In genomic region chr15:88802348-88802747, GRCm38 (mm10) we compare ENCODE assay signal across 28 mouse cellular contexts. TPM values are rescaled to one million over a fixed set of nuclear protein-coding genes. Genes with fewer than 3 reads are reported as not detected.
A peak's percentile ranks its signal among the peaks of the same experiment; 100 is the strongest.
DNase-seq lines count a peak whose midpoint lies in the region; ATAC-seq and TF ChIP-seq lines count a peak whose summit lies in the region.
"Had no signal": no experiment of that assay in that cellular context is flagged by ENCODE, and none has a peak within 500 bp of the region (broad histone marks: within the 10 kb centered on the region; RNA-seq: fewer than 3 reads in every experiment).

No protein-coding gene starts in this region.

- no peaks in the 10 kb centered on the region for H3K4me1 ChIP-seq in liver, embryonic 11.5 days (replicated peaks; ENCODE audit: control insufficient read depth, insufficient read depth, low read length)
- H3K4me1 ChIP-seq in liver, postnatal 0 days (ENCODE audit: insufficient read depth): no peaks in the 10 kb centered on the region
- no peaks in the 10 kb centered on the region for H3K4me1 ChIP-seq in intestine, embryonic 16.5 days (ENCODE audit: control insufficient read depth, insufficient read depth, low read length)
- H3K4me1 ChIP-seq: embryonic facial prominence, embryonic 13.5 days; forebrain, embryonic 10.5 days; forebrain, embryonic 15.5 days; hindbrain, embryonic 10.5 days; kidney, embryonic 15.5 days; limb, embryonic 13.5 days; lung, embryonic 15.5 days; midbrain, embryonic 15.5 days; neural tube, embryonic 12.5 days had no signal

- no peaks in the 10 kb centered on the region for H3K27me3 ChIP-seq in liver, embryonic 11.5 days (replicated peaks; ENCODE audit: control insufficient read depth, insufficient read depth, low read length)
- no peaks in the 10 kb centered on the region for H3K27me3 ChIP-seq in liver, postnatal 0 days (ENCODE audit: insufficient read depth, low read length)
- no peaks in the 10 kb centered on the region for H3K27me3 ChIP-seq in intestine, embryonic 16.5 days (replicated peaks; ENCODE audit: control insufficient read depth, insufficient read depth, low read length)
- H3K27me3 ChIP-seq: embryonic facial prominence, embryonic 13.5 days; forebrain, embryonic 15.5 days; kidney, embryonic 15.5 days; limb, embryonic 13.5 days; liver, embryonic 15.5 days; lung, embryonic 15.5 days; midbrain, embryonic 15.5 days; neural tube, embryonic 12.5 days had no signal

- H3K9me3 ChIP-seq in liver, embryonic 11.5 days (ENCODE audit: control insufficient read depth, low read length): no peaks in the 10 kb centered on the region
- no peaks in the 10 kb centered on the region for H3K9me3 ChIP-seq in liver, postnatal 0 days (ENCODE audit: low read length)
- H3K9me3 ChIP-seq in intestine, embryonic 16.5 days (ENCODE audit: control insufficient read depth, low read length): no peaks in the 10 kb centered on the region
- H3K9me3 ChIP-seq: embryonic facial prominence, embryonic 13.5 days; forebrain, embryonic 10.5 days; forebrain, embryonic 15.5 days; hindbrain, embryonic 10.5 days; kidney, embryonic 15.5 days; limb, embryonic 13.5 days; liver, embryonic 15.5 days; lung, embryonic 15.5 days; midbrain, embryonic 15.5 days; neural tube, embryonic 12.5 days had no signal

- no peak for TF ChIP-seq EP300 in liver, postnatal 0 days (IDR thresholded peaks at IDR 0.05; ENCODE audit: low read depth)

- TF ChIP-seq CTCF in liver, postnatal 0 days (IDR thresholded peaks at IDR 0.05; ENCODE audit: low read depth): no peak
- TF ChIP-seq CTCF in layer of hippocampus, adult 2 months (conservative IDR thresholded peaks at IDR 0.05): no peak

- ATAC-seq in liver, embryonic 11.5 days (replicated peaks; ENCODE audit: low FRiP score): 0 out of 2 replicates have a peak, but pooled peaks have one; percentile 25
- ATAC-seq in liver, postnatal 0 days: no peak
- ATAC-seq in intestine, embryonic 16.5 days: 0 out of 2 replicates have a peak, but pooled peaks have one; percentile 13
- no peak for ATAC-seq in frontal cortex, adult (ENCODE audit: low TSS enrichment)
- ATAC-seq: CD4-positive, CD25-positive, alpha-beta regulatory T cell, adult 4 months; forebrain, embryonic 15.5 days; hindbrain, postnatal 0 days; midbrain, embryonic 15.5 days had no signal

- 83% methylated on average over 6 of the region's 6 CpGs for WGBS in liver, embryonic 11.5 days
- 77% methylated on average over 6 of the region's 6 CpGs for WGBS in liver, postnatal 0 days (ENCODE audit: insufficient replicate concordance)
- WGBS in intestine, embryonic 16.5 days: 88% methylated on average over 6 of the region's 6 CpGs

- no peak overlapping the region for H3K4me2 ChIP-seq in liver, embryonic 11.5 days
- no peak overlapping the region for H3K4me2 ChIP-seq in liver, postnatal 0 days (ENCODE audit: low read depth, low read length)
- H3K4me2 ChIP-seq in intestine, embryonic 16.5 days (ENCODE audit: low read depth, low read length): no peak overlapping the region
- H3K4me2 ChIP-seq: embryonic facial prominence, embryonic 13.5 days; forebrain, embryonic 15.5 days; kidney, embryonic 15.5 days; limb, embryonic 13.5 days; liver, embryonic 15.5 days; lung, embryonic 15.5 days; midbrain, embryonic 15.5 days; neural tube, embryonic 12.5 days had no signal

- H3K4me3 ChIP-seq in liver, embryonic 11.5 days (ENCODE audit: low read depth, low read length): no peak overlapping the region
- no peak overlapping the region for H3K4me3 ChIP-seq in liver, postnatal 0 days (ENCODE audit: low read depth, low read length)
- H3K4me3 ChIP-seq in intestine, embryonic 16.5 days (ENCODE audit: low read length): no peak overlapping the region
- no peak overlapping the region for H3K4me3 ChIP-seq in layer of hippocampus, adult 2 months
- H3K4me3 ChIP-seq: embryonic facial prominence, embryonic 13.5 days; forebrain, embryonic 10.5 days; forebrain, embryonic 15.5 days; heart, adult 2 months; hindbrain, embryonic 10.5 days; kidney, embryonic 15.5 days; limb, embryonic 13.5 days; liver, embryonic 15.5 days; lung, embryonic 15.5 days; midbrain, embryonic 15.5 days; neural tube, embryonic 12.5 days had no signal

- no peak for DNase-seq in liver, embryonic 11.5 days (ENCODE audit: low spot score)
- no peak for DNase-seq in liver, postnatal 0 days
- peak; percentile 44 for DNase-seq in MEL-GATA-1-ER (ENCODE audit: extremely low read depth, low read depth)
- peak; percentile 37 for DNase-seq in retina, postnatal 1 day
- no peak for DNase-seq in layer of hippocampus, adult 2 months (ENCODE audit: low spot score in 2 of 2)
- DNase-seq: adrenal gland, postnatal 10 days; cerebellum, adult 9-10 months; cerebellum, postnatal 36 days; heart, adult 2 months; heart, postnatal 14 days; kidney, adult 11 months; kidney, postnatal 25 days; thymus, adult 2 months; thymus, postnatal 36 days had no signal

- H3K36me3 ChIP-seq in liver, embryonic 11.5 days (ENCODE audit: control insufficient read depth, insufficient read depth, low read length): peaks cover 15% of the 10 kb centered on the region
- peaks cover 18% of the 10 kb centered on the region for H3K36me3 ChIP-seq in liver, postnatal 0 days (replicated peaks; ENCODE audit: insufficient read depth, low read length)
- peaks cover 12% of the 10 kb centered on the region for H3K36me3 ChIP-seq in intestine, embryonic 16.5 days (ENCODE audit: control insufficient read depth, insufficient read depth, low read length)

- H3K9ac ChIP-seq in liver, embryonic 11.5 days (ENCODE audit: low read depth, low read length): no peak overlapping the region
- no peak overlapping the region for H3K9ac ChIP-seq in liver, postnatal 0 days (replicated peaks)
- no peak overlapping the region for H3K9ac ChIP-seq in intestine, embryonic 16.5 days (ENCODE audit: low read depth, low read length)
- H3K9ac ChIP-seq: embryonic facial prominence, embryonic 13.5 days; forebrain, embryonic 15.5 days; kidney, embryonic 15.5 days; limb, embryonic 13.5 days; liver, embryonic 15.5 days; lung, embryonic 15.5 days; midbrain, embryonic 15.5 days; neural tube, embryonic 12.5 days had no signal

- no peak overlapping the region for H3K27ac ChIP-seq in liver, embryonic 11.5 days (ENCODE audit: low read depth, low read length)
- no peak overlapping the region for H3K27ac ChIP-seq in liver, postnatal 0 days (ENCODE audit: low read depth)
- no peak overlapping the region for H3K27ac ChIP-seq in intestine, embryonic 16.5 days (ENCODE audit: low read length)
- no peak overlapping the region for H3K27ac ChIP-seq in layer of hippocampus, adult 2 months
- H3K27ac ChIP-seq: embryonic facial prominence, embryonic 13.5 days; forebrain, embryonic 10.5 days; forebrain, embryonic 15.5 days; heart, adult 2 months; hindbrain, embryonic 10.5 days; hindbrain, postnatal 0 days; kidney, embryonic 15.5 days; limb, embryonic 13.5 days; liver, embryonic 15.5 days; lung, embryonic 15.5 days; midbrain, embryonic 15.5 days; neural tube, embryonic 12.5 days had no signal

RNA-seq across cellular contexts. Expression of gene Alg12, which starts 16.8 kb away (rescaled TPM):
- polyA plus RNA-seq in liver, embryonic 11.5 days (2014; fragmentation: Nextera tagmentation; extraction: Ambion mirVana): 13.9 and 14.2 TPM in 2 replicates
- polyA plus RNA-seq in liver, postnatal 0 days (2015; fragmentation: Nextera tagmentation; extraction: Ambion mirVana): 3.6 and 3.7 TPM in 2 replicates
- polyA plus RNA-seq in intestine, embryonic 16.5 days (2015; fragmentation: Nextera tagmentation; extraction: Ambion mirVana): 16.7 and 16.9 TPM in 2 replicates
- 10 to 100 TPM; 10.1 to 13.3 TPM for total RNA-seq in layer of hippocampus, adult 2 months (2021)

RNA-seq across cellular contexts. Expression of gene Creld2, which starts 17.1 kb away (rescaled TPM):
- polyA plus RNA-seq in liver, embryonic 11.5 days (2014; fragmentation: Nextera tagmentation; extraction: Ambion mirVana): 107 and 109 TPM in 2 replicates
- polyA plus RNA-seq in liver, postnatal 0 days (2015; fragmentation: Nextera tagmentation; extraction: Ambion mirVana): 32.9 and 33.1 TPM in 2 replicates
- 123 and 137 TPM in 2 replicates for polyA plus RNA-seq in intestine, embryonic 16.5 days (2015; fragmentation: Nextera tagmentation; extraction: Ambion mirVana)
- total RNA-seq in layer of hippocampus, adult 2 months (2021): 10 to 100 TPM; 21.4 to 26.5 TPM

RNA-seq across cellular contexts. Expression of gene Zbed4, which starts 50.9 kb away (rescaled TPM):
- polyA plus RNA-seq in liver, embryonic 11.5 days (2014; fragmentation: Nextera tagmentation; extraction: Ambion mirVana): 26.4 and 31.9 TPM in 2 replicates
- 3.6 and 3.7 TPM in 2 replicates for polyA plus RNA-seq in liver, postnatal 0 days (2015; fragmentation: Nextera tagmentation; extraction: Ambion mirVana)
- polyA plus RNA-seq in intestine, embryonic 16.5 days (2015; fragmentation: Nextera tagmentation; extraction: Ambion mirVana): 11.9 and 12.4 TPM in 2 replicates
- total RNA-seq in layer of hippocampus, adult 2 months (2021): 1 to 10 TPM; 9.1 to 9.4 TPM

RNA-seq across cellular contexts. Expression of gene Pim3, which starts 59.6 kb away (rescaled TPM):
- 34.0 and 35.9 TPM in 2 replicates for polyA plus RNA-seq in liver, embryonic 11.5 days (2014; fragmentation: Nextera tagmentation; extraction: Ambion mirVana)
- polyA plus RNA-seq in liver, postnatal 0 days (2015; fragmentation: Nextera tagmentation; extraction: Ambion mirVana): 18.4 and 34.2 TPM in 2 replicates
- 45.7 and 46.3 TPM in 2 replicates for polyA plus RNA-seq in intestine, embryonic 16.5 days (2015; fragmentation: Nextera tagmentation; extraction: Ambion mirVana)
- 10 to 100 TPM; 29.9 to 37.9 TPM for total RNA-seq in layer of hippocampus, adult 2 months (2021)

Comparison
In these comparisons a context has a peak if more than half of its experiments do, and no peak if none do; other contexts are left out.
1. ATAC-seq: peak in liver, embryonic 11.5 days (single experiment) and intestine, embryonic 16.5 days (single experiment); none in liver, postnatal 0 days (single experiment) and frontal cortex, adult (single experiment).
2. DNase-seq: peak in MEL-GATA-1-ER (single experiment) and retina, postnatal 1 day (single experiment); none in liver, embryonic 11.5 days (single experiment), liver, postnatal 0 days (single experiment) and layer of hippocampus, adult 2 months (0 of 2).